Mouse (Mus musculus): Measurements from ENCODE around the gene Sct.

Gene Sct

GRCm38 (mm10) chr7:141230570-141230969 is 48.4 kb downstream of the Sct start:
- no peak for DNase-seq (ENCODE audit: low read depth)

GRCm38 (mm10) chr7:141229702-141230101 is 49.2 kb downstream of the Sct start:
- DNase-seq (ENCODE audit: low read depth) = no peak
